Mouse (Mus musculus): ENCODE results near the gene Smarca2. TPM values are rescaled to one million over a fixed set of nuclear protein-coding genes. Genes with fewer than 3 reads are reported as not detected.

The Smarca2 gene
- polyA plus RNA-seq, 1 experiment from 2014 or later, result 83.4 TPM

GRCm38 (mm10) chr19:26754016-26754794 is 149.4 kb downstream of the Smarca2 start:
- no peak for ATAC-seq
- H3K36me3 ChIP-seq (ENCODE audit: poor library complexity, severe bottlenecking), result peaks cover 5% of the 10 kb centered on the region
- H3K4me2 ChIP-seq, result no peak overlapping the region; the same call in 1 of the 2 replicates
- 81% methylated on average over 10 of the region's 10 CpGs for WGBS
- peaks cover 30% of the 10 kb centered on the region for H3K4me1 ChIP-seq
- no peaks in the 10 kb centered on the region for H3K27me3 ChIP-seq
- H3K9ac ChIP-seq, result no peak overlapping the region
- H3K9me3 ChIP-seq (replicated peaks), result no peaks in the 10 kb centered on the region
- H3K4me3 ChIP-seq, result no peak overlapping the region
- no peak overlapping the region for H3K27ac ChIP-seq

- H3K4me1 ChIP-seq, result peaks cover 18% of the 10 kb centered on the region; the same call in 1 of the 2 replicates
- WGBS, result 93% methylated on average over 6 of the region's 6 CpGs
- H3K27ac ChIP-seq, result no peak overlapping the region
- no peaks in the 10 kb centered on the region for H3K9me3 ChIP-seq (replicated peaks)
- no peaks in the 10 kb centered on the region for H3K27me3 ChIP-seq
- H3K4me3 ChIP-seq, result no peak overlapping the region
- ATAC-seq, result no peak
- H3K4me2 ChIP-seq, result no peak overlapping the region
- H3K9ac ChIP-seq, result no peak overlapping the region
- peaks cover 18% of the 10 kb centered on the region for H3K36me3 ChIP-seq (ENCODE audit: poor library complexity, severe bottlenecking)
Observed at GRCm38 (mm10) chr19:26755991-26756390, 151.1 kb downstream of the Smarca2 start.

GRCm38 (mm10) chr19:26756399-26756798 is 151.5 kb downstream of the Smarca2 start:
- no peak overlapping the region for H3K27ac ChIP-seq
- H3K36me3 ChIP-seq (ENCODE audit: poor library complexity, severe bottlenecking), result peaks cover 18% of the 10 kb centered on the region
- ATAC-seq, result no peak
- peaks cover 18% of the 10 kb centered on the region; the same call in 1 of the 2 replicates for H3K4me1 ChIP-seq
- H3K4me3 ChIP-seq, result no peak overlapping the region
- no peaks in the 10 kb centered on the region for H3K9me3 ChIP-seq (replicated peaks)
- 86% methylated on average over 8 of the region's 8 CpGs for WGBS
- H3K27me3 ChIP-seq, result no peaks in the 10 kb centered on the region
- no peak overlapping the region for H3K4me2 ChIP-seq
- H3K9ac ChIP-seq, result no peak overlapping the region

GRCm38 (mm10) chr19:26758156-26758555 is 153.3 kb downstream of the Smarca2 start:
- no peak overlapping the region for H3K27ac ChIP-seq
- no peaks in the 10 kb centered on the region for H3K27me3 ChIP-seq
- no peak overlapping the region for H3K9ac ChIP-seq
- no peaks in the 10 kb centered on the region for H3K9me3 ChIP-seq (replicated peaks)
- ATAC-seq, result no peak
- H3K36me3 ChIP-seq (ENCODE audit: poor library complexity, severe bottlenecking), result peaks cover 16% of the 10 kb centered on the region
- 85% methylated on average over 8 of the region's 8 CpGs for WGBS
- no peak overlapping the region for H3K4me3 ChIP-seq
- no peak overlapping the region for H3K4me2 ChIP-seq
- H3K4me1 ChIP-seq, result peaks cover 11% of the 10 kb centered on the region; the same call in 1 of the 2 replicates

- no peaks in the 10 kb centered on the region for H3K9me3 ChIP-seq (replicated peaks)
- no peak for ATAC-seq
- H3K9ac ChIP-seq, result no peak overlapping the region
- H3K36me3 ChIP-seq (ENCODE audit: poor library complexity, severe bottlenecking), result peaks cover 16% of the 10 kb centered on the region
- WGBS, result 89% methylated on average over 7 of the region's 7 CpGs
- no peak overlapping the region for H3K4me2 ChIP-seq
- H3K27me3 ChIP-seq, result no peaks in the 10 kb centered on the region
- no peak overlapping the region for H3K4me3 ChIP-seq
- peaks cover 7% of the 10 kb centered on the region; the same call in 1 of the 2 replicates for H3K4me1 ChIP-seq
- H3K27ac ChIP-seq, result 0 out of 2 replicates have a peak overlapping the region, but pooled peaks have one; percentile 44
Observed at GRCm38 (mm10) chr19:26758620-26759019, 153.8 kb downstream of the Smarca2 start.

GRCm38 (mm10) chr19:26759295-26759694 is 154.4 kb downstream of the Smarca2 start:
- H3K4me3 ChIP-seq, result no peak overlapping the region
- H3K4me1 ChIP-seq, result peaks cover 5% of the 10 kb centered on the region; the same call in 1 of the 2 replicates
- peaks cover 16% of the 10 kb centered on the region for H3K36me3 ChIP-seq (ENCODE audit: poor library complexity, severe bottlenecking)
- no peaks in the 10 kb centered on the region for H3K9me3 ChIP-seq (replicated peaks)
- no peak for ATAC-seq
- no peak overlapping the region for H3K27ac ChIP-seq
- no peak overlapping the region for H3K4me2 ChIP-seq
- no peaks in the 10 kb centered on the region for H3K27me3 ChIP-seq
- 84% methylated on average over 13 of the region's 13 CpGs for WGBS
- H3K9ac ChIP-seq, result no peak overlapping the region

GRCm38 (mm10) chr19:26761257-26761656 is 156.4 kb downstream of the Smarca2 start:
- peaks cover 14% of the 10 kb centered on the region for H3K36me3 ChIP-seq (ENCODE audit: poor library complexity, severe bottlenecking)
- ATAC-seq, result no peak
- H3K27me3 ChIP-seq, result no peaks in the 10 kb centered on the region
- H3K4me3 ChIP-seq, result no peak overlapping the region
- H3K9ac ChIP-seq, result no peak overlapping the region
- no peak overlapping the region for H3K4me2 ChIP-seq
- H3K9me3 ChIP-seq (replicated peaks), result no peaks in the 10 kb centered on the region
- 0 out of 2 replicates have a peak overlapping the region, but pooled peaks have one; percentile 12 for H3K27ac ChIP-seq
- H3K4me1 ChIP-seq, result peaks cover 5% of the 10 kb centered on the region; the same call in 1 of the 2 replicates

GRCm38 (mm10) chr19:26765483-26765882 is 160.6 kb downstream of the Smarca2 start:
- Histone ChIP-seq H3K4me1 (peaks cover 28% of the 10 kb centered on the region), H3K27me3 (no peaks in the 10 kb centered on the region), H3K27ac (no peak overlapping the region), H3K4me3 (no peak overlapping the region), H3K9ac (no peak overlapping the region), H3K9me3 (replicated peaks) (no peaks in the 10 kb centered on the region), H3K4me2 (no peak overlapping the region), H3K36me3 (ENCODE audit: poor library complexity, severe bottlenecking) (peaks cover 7% of the 10 kb centered on the region)
- 89% methylated on average over 7 of the region's 7 CpGs for WGBS
- no peak for ATAC-seq

GRCm38 (mm10) chr19:26767454-26767853 is 162.6 kb downstream of the Smarca2 start:
- Histone ChIP-seq H3K4me1 (peaks cover 36% of the 10 kb centered on the region), H3K4me3 (no peak overlapping the region), H3K27me3 (no peaks in the 10 kb centered on the region), H3K4me2 (no peak overlapping the region), H3K9me3 (replicated peaks) (no peaks in the 10 kb centered on the region), H3K27ac (peak overlapping the region; percentile 27; the same call in 1 of the 2 replicates), H3K36me3 (ENCODE audit: poor library complexity, severe bottlenecking) (peaks cover 17% of the 10 kb centered on the region; the same call in 1 of the 2 replicates), H3K9ac (no peak overlapping the region)
- 87% methylated on average over 13 of the region's 13 CpGs for WGBS
- no peak for ATAC-seq

GRCm38 (mm10) chr19:26767941-26768340 is 163.1 kb downstream of the Smarca2 start:
- H3K9ac ChIP-seq, result no peak overlapping the region
- H3K9me3 ChIP-seq (replicated peaks), result no peaks in the 10 kb centered on the region
- H3K4me1 ChIP-seq, result peaks cover 36% of the 10 kb centered on the region
- H3K4me2 ChIP-seq, result no peak overlapping the region
- H3K4me3 ChIP-seq, result no peak overlapping the region
- no peaks in the 10 kb centered on the region for H3K27me3 ChIP-seq
- H3K27ac ChIP-seq, result peak overlapping the region; percentile 27; the same call in 1 of the 2 replicates
- no peak for ATAC-seq
- H3K36me3 ChIP-seq (ENCODE audit: poor library complexity, severe bottlenecking), result peaks cover 19% of the 10 kb centered on the region; the same call in 1 of the 2 replicates
- WGBS, result 89% methylated on average over 6 of the region's 6 CpGs

- Histone ChIP-seq H3K9ac (no peak overlapping the region), H3K27ac (peak overlapping the region; percentile 97), H3K4me1 (peaks cover 36% of the 10 kb centered on the region), H3K27me3 (no peaks in the 10 kb centered on the region), H3K4me2 (no peak overlapping the region), H3K4me3 (no peak overlapping the region), H3K9me3 (replicated peaks) (no peaks in the 10 kb centered on the region), H3K36me3 (ENCODE audit: poor library complexity, severe bottlenecking) (peaks cover 19% of the 10 kb centered on the region)
- no peak for ATAC-seq
- WGBS, result 88% methylated on average over 5 of the region's 5 CpGs
Observed at GRCm38 (mm10) chr19:26768846-26769245, 164.0 kb downstream of the Smarca2 start.

- peaks cover 30% of the 10 kb centered on the region for H3K36me3 ChIP-seq (ENCODE audit: poor library complexity, severe bottlenecking)
- peak overlapping the region; percentile 11; the same call in 1 of the 2 replicates for H3K4me3 ChIP-seq
- H3K9ac ChIP-seq, result peak overlapping the region; percentile 54
- H3K27me3 ChIP-seq, result no peaks in the 10 kb centered on the region
- no peaks in the 10 kb centered on the region for H3K9me3 ChIP-seq (replicated peaks)
- peaks cover 36% of the 10 kb centered on the region for H3K4me1 ChIP-seq
- 5% methylated on average over 16 of the region's 16 CpGs for WGBS
- H3K27ac ChIP-seq, result peak overlapping the region; percentile 97
- peak overlapping the region; percentile 56 for H3K4me2 ChIP-seq
- ATAC-seq, result peak; percentile 90
Observed at GRCm38 (mm10) chr19:26769609-26770500, 165.0 kb downstream of the Smarca2 start.

Data from forebrain, embryonic 13.5 days (tissue).